Mouse (Mus musculus) ZHBTc4 (cell line): ENCODE measurements around the gene Gpc5.

ENCODE experiments used
- DNase-seq: peaks from one replicate; pipeline ENCODE4 v3.0.0-alpha.2; 2011; ENCODE audit warnings: low read depth, low spot score

Gpc5 gene

GRCm38 (mm10) chr14:115365320-115365935, 273.4 kb downstream of the Gpc5 start:
- DNase-seq = no peak

- no peak for DNase-seq
Observed at GRCm38 (mm10) chr14:115369611-115370167, 277.7 kb downstream of the Gpc5 start.

- peak; percentile 68 for DNase-seq
Observed at GRCm38 (mm10) chr14:115371131-115371530, 279.1 kb downstream of the Gpc5 start.

- no peak for DNase-seq
Observed at GRCm38 (mm10) chr14:115391831-115392230, 299.8 kb downstream of the Gpc5 start.

- peak; percentile 62 for DNase-seq
Observed at GRCm38 (mm10) chr14:115392894-115393524, 301.0 kb downstream of the Gpc5 start.

GRCm38 (mm10) chr14:115406596-115406995, 314.6 kb downstream of the Gpc5 start:
- DNase-seq = no peak

- no peak for DNase-seq
Observed at GRCm38 (mm10) chr14:115407309-115407930, 315.4 kb downstream of the Gpc5 start.

- DNase-seq = no peak
Observed at GRCm38 (mm10) chr14:115410881-115411280, 318.9 kb downstream of the Gpc5 start.

- DNase-seq = no peak
Observed at GRCm38 (mm10) chr14:115411513-115412174, 319.6 kb downstream of the Gpc5 start.

- DNase-seq = no peak
Observed at GRCm38 (mm10) chr14:115412821-115413220, 320.8 kb downstream of the Gpc5 start.

- DNase-seq = no peak
Observed at GRCm38 (mm10) chr14:115413429-115413828, 321.4 kb downstream of the Gpc5 start.

GRCm38 (mm10) chr14:115414545-115414944, 322.5 kb downstream of the Gpc5 start:
- DNase-seq = no peak

GRCm38 (mm10) chr14:115431967-115432366, 340.0 kb downstream of the Gpc5 start:
- no peak for DNase-seq

- DNase-seq = no peak
Observed at GRCm38 (mm10) chr14:115432368-115432767, 340.4 kb downstream of the Gpc5 start.

- no peak for DNase-seq
Observed at GRCm38 (mm10) chr14:115436617-115437016, 344.6 kb downstream of the Gpc5 start.

GRCm38 (mm10) chr14:115444789-115445770, 353.1 kb downstream of the Gpc5 start:
- no peak for DNase-seq

GRCm38 (mm10) chr14:115450938-115451337, 358.9 kb downstream of the Gpc5 start:
- DNase-seq = no peak

GRCm38 (mm10) chr14:115467960-115468359, 375.9 kb downstream of the Gpc5 start:
- peak; percentile 8 for DNase-seq

GRCm38 (mm10) chr14:115475234-115475633, 383.2 kb downstream of the Gpc5 start:
- DNase-seq = peak; percentile 86

- DNase-seq = no peak
Observed at GRCm38 (mm10) chr14:115477360-115477759, 385.3 kb downstream of the Gpc5 start.

GRCm38 (mm10) chr14:115485090-115485489, 393.1 kb downstream of the Gpc5 start:
- no peak for DNase-seq
